Mouse (Mus musculus): ENCODE measurements around the gene Myh7.

GRCm38 (mm10) chr14:54993636-54994035 lies 790 bp downstream of the Myh7 start:
- TF ChIP-seq GATA1 (IDR thresholded peaks at IDR 0.05; ENCODE audit: borderline replicate concordance, low read length), result no peak
- TF ChIP-seq FLI1 (IDR thresholded peaks at IDR 0.05; ENCODE audit: low read length), result no peak
